Mouse (Mus musculus) liver, adult 2 months (tissue): ENCODE measurements around the gene Pop7. TPM values are rescaled to one million over a fixed set of nuclear protein-coding genes. Genes with fewer than 3 reads are reported as not detected.

Experiments
- DNase-seq: peaks from one replicate; pipeline ENCODE4 v3.0.0-alpha.2; 2011; ENCODE audit warnings: low read depth, low spot score; ENCODE audit errors: extremely low read depth
- H3K27ac ChIP-seq: fragments of 200-500 bp; replicated peaks from 2 replicates; pipeline ENCODE4 v1.5.1; 2012; ENCODE audit warnings: low read depth, mild to moderate bottlenecking, control low read depth, inconsistent platforms, low read length; ENCODE audit not compliant: insufficient read depth
- H3K27me3 ChIP-seq: fragments of 200-500 bp; 2 replicates; pipeline ENCODE4 v1.6.1; 2012; ENCODE audit warnings: mild to moderate bottlenecking, moderate library complexity, low read length, inconsistent platforms; ENCODE audit not compliant: control insufficient read depth, insufficient read depth
- H3K36me3 ChIP-seq: fragments of 200-500 bp; 2 replicates; pipeline ENCODE4 v1.6.1; 2012; ENCODE audit warnings: low read length, inconsistent platforms; ENCODE audit not compliant: control insufficient read depth, insufficient read depth
- H3K4me1 ChIP-seq: fragments of 200-500 bp; 2 replicates; pipeline ENCODE4 v1.6.1; 2011; ENCODE audit warnings: low read length; ENCODE audit not compliant: control insufficient read depth, insufficient read depth
- H3K4me3 ChIP-seq: fragments of 200-500 bp; 2 replicates; pipeline ENCODE4 v1.5.1; 2011; ENCODE audit warnings: low read depth, mild to moderate bottlenecking, control low read depth, low read length, moderate library complexity; ENCODE audit not compliant: insufficient read depth
- H3K79me2 ChIP-seq: fragments of 200-500 bp; 2 replicates; pipeline ENCODE4 v1.6.1; 2012; ENCODE audit warnings: inconsistent platforms, mild to moderate bottlenecking, low read length, moderate library complexity; ENCODE audit not compliant: control insufficient read depth, insufficient read depth
- H3K9ac ChIP-seq: fragments of 200-500 bp; 2 replicates; pipeline ENCODE4 v1.6.1; 2012; ENCODE audit warnings: low read depth, mild to moderate bottlenecking, control low read depth, inconsistent platforms, low read length
- CTCF ChIP-seq: fragments of 200-500 bp; IDR thresholded peaks from 2 replicates; pipeline ENCODE4 v1.5.1; 2011; ENCODE audit warnings: low read depth, low read length, control low read depth
- POLR2A ChIP-seq: fragments of 200-500 bp; IDR thresholded peaks from 2 replicates; pipeline ENCODE4 v1.6.1; 2011; ENCODE audit warnings: low read length, control low read depth; ENCODE audit not compliant: insufficient read depth; ENCODE audit errors: extremely low read depth
- WGBS: fragments of 180-500 bp; shearing (Covaris S2); methylation state at CpG from one replicate; pipeline ENCODE4 v1.1.7; 2018; 5-methylcytosine and 5-hydroxymethylcytosine counted together
- polyA plus RNA-seq: library from polyadenylated mRNA; depleted of rRNA; stranded (reverse); fragments of >200 nt; gene quantifications from 2 replicates; pipeline ENCODE4 v1.2.3, GENCODE M21; 2012
- total RNA-seq: library from RNA; depleted of rRNA; stranded (reverse); fragments of >200 nt; gene quantifications from 2 replicates; pipeline ENCODE4 v1.2.3, GENCODE M21; 2014

The Pop7 gene
- total and polyA plus RNA-seq, 2 experiments, result 5.9 to 17.8 TPM

GRCm38 (mm10) chr5:137530075-137530474 is 27.8 kb upstream of the Pop7 start:
- Histone ChIP-seq H3K9ac (peak overlapping the region; percentile 61; the same call in 1 of the 2 replicates), H3K36me3 (peaks cover 11% of the 10 kb centered on the region), H3K79me2 (peaks cover 19% of the 10 kb centered on the region), H3K4me1 (peaks cover 7% of the 10 kb centered on the region; the same call in 1 of the 2 replicates), H3K4me3 (peak overlapping the region; percentile 78), H3K27me3 (no peaks in the 10 kb centered on the region), H3K27ac (no peak overlapping the region; the same call in 1 of the 2 replicates)
- no peak for DNase-seq
- TF ChIP-seq POLR2A, result no peak
- TF ChIP-seq CTCF, result no peak
- 87% methylated on average over 8 of the region's 8 CpGs for WGBS

GRCm38 (mm10) chr5:137529221-137529995 is 27.1 kb upstream of the Pop7 start:
- 82% methylated on average over 15 of the region's 15 CpGs for WGBS
- H3K36me3 ChIP-seq, result peaks cover 11% of the 10 kb centered on the region
- no peak overlapping the region for H3K27ac ChIP-seq
- no peak overlapping the region for H3K9ac ChIP-seq
- peaks cover 7% of the 10 kb centered on the region; the same call in 1 of the 2 replicates for H3K4me1 ChIP-seq
- TF ChIP-seq POLR2A (no peak), CTCF (no peak)
- peaks cover 19% of the 10 kb centered on the region for H3K79me2 ChIP-seq
- H3K27me3 ChIP-seq, result no peaks in the 10 kb centered on the region
- H3K4me3 ChIP-seq, result no peak overlapping the region
- DNase-seq, result no peak

GRCm38 (mm10) chr5:137528247-137528968 is 26.1 kb upstream of the Pop7 start:
- H3K79me2 ChIP-seq, result peaks cover 19% of the 10 kb centered on the region
- H3K4me1 ChIP-seq, result peaks cover 4% of the 10 kb centered on the region; the same call in 1 of the 2 replicates
- TF ChIP-seq POLR2A (no peak), CTCF (no peak)
- no peak overlapping the region for H3K9ac ChIP-seq
- H3K27ac ChIP-seq, result no peak overlapping the region
- no peaks in the 10 kb centered on the region for H3K27me3 ChIP-seq
- H3K36me3 ChIP-seq, result peaks cover 14% of the 10 kb centered on the region
- DNase-seq, result no peak
- WGBS, result 86% methylated on average over 22 of the region's 22 CpGs
- H3K4me3 ChIP-seq, result no peak overlapping the region

- no peaks in the 10 kb centered on the region for H3K27me3 ChIP-seq
- H3K4me1 ChIP-seq, result peaks cover 4% of the 10 kb centered on the region; the same call in 1 of the 2 replicates
- no peak overlapping the region for H3K27ac ChIP-seq
These were observed 25.1 kb upstream of the Pop7 start for GRCm38 (mm10) chr5:137527413-137527812.

GRCm38 (mm10) chr5:137526192-137526936 is 24.0 kb upstream of the Pop7 start:
- no peak overlapping the region for H3K9ac ChIP-seq
- no peak overlapping the region for H3K27ac ChIP-seq
- DNase-seq, result peak; percentile 36
- H3K4me1 ChIP-seq, result peaks cover 4% of the 10 kb centered on the region; the same call in 1 of the 2 replicates
- TF ChIP-seq POLR2A (no peak), CTCF (peak; percentile 48)
- peaks cover 23% of the 10 kb centered on the region for H3K36me3 ChIP-seq
- no peaks in the 10 kb centered on the region for H3K27me3 ChIP-seq
- H3K79me2 ChIP-seq, result peaks cover 7% of the 10 kb centered on the region; the same call in 1 of the 2 replicates
- 53% methylated on average over 16 of the region's 16 CpGs for WGBS
- H3K4me3 ChIP-seq, result no peak overlapping the region

More at GRCm38 (mm10) chr5:137527413-137527812, 25.1 kb upstream of the Pop7 start:
- Histone ChIP-seq H3K4me3 (no peak overlapping the region), H3K79me2 (peaks cover 17% of the 10 kb centered on the region), H3K9ac (no peak overlapping the region), H3K36me3 (peaks cover 17% of the 10 kb centered on the region)
- WGBS, result 70% methylated on average over 1 of the region's 1 CpGs
- TF ChIP-seq POLR2A (no peak), CTCF (no peak)
- DNase-seq, result no peak
